Mouse (Mus musculus) liver, embryonic 14.5 days (tissue): ENCODE measurements around the gene Ubr2.

Experiments used
- CTCF ChIP-seq: IDR thresholded peaks from 2 replicates; pipeline ENCODE4 v1.5.1; 2016; ENCODE audit warnings: antibody characterized with exemption, low read depth, control low read depth
- EP300 ChIP-seq: IDR thresholded peaks from 2 replicates; pipeline ENCODE4 v1.6.1; 2016; ENCODE audit warnings: antibody characterized with exemption, low read depth

DNA sequence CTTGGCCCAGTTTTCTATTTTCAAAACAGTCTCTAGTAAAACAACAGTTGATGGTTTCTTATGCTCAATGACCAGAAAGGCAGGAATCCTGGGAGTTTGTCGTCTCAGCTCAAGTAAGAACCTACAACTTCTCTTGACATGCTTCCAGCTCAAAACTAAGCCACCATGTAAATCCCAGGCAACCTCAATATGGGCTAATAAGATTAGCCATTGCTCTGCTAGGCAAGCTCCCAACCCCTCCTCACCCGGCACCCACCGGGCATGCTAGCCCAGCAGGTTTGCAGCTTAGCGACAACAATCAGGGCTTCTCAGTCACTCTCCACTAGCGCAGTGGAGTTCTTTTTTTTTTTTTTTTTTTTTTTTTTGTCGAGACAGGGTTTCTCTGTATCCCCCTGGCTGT, 84.2 kb downstream of the Ubr2 start:
- TF ChIP-seq EP300: no peak
- no peak for TF ChIP-seq CTCF
